Mouse (Mus musculus) layer of hippocampus, postnatal 10 days (tissue): ENCODE measurements around the gene Fam129c. TPM values are rescaled to one million over a fixed set of nuclear protein-coding genes. Genes with fewer than 3 reads are reported as not detected.

ENCODE experiments used
- DNase-seq, 2 experiments: peaks; one replicate each; pipeline ENCODE4 v3.0.0; 2021; ENCODE audit warnings: low spot score in 2 of 2
- total RNA-seq, 2 experiments: library from RNA; stranded (reverse); gene quantifications; 2 replicates each; pipeline ENCODE4 v1.2.3; 2021

Fam129c gene
- total RNA-seq, 2 experiments from 2014 or later, result 4.6 to 5.8 TPM

DNA sequence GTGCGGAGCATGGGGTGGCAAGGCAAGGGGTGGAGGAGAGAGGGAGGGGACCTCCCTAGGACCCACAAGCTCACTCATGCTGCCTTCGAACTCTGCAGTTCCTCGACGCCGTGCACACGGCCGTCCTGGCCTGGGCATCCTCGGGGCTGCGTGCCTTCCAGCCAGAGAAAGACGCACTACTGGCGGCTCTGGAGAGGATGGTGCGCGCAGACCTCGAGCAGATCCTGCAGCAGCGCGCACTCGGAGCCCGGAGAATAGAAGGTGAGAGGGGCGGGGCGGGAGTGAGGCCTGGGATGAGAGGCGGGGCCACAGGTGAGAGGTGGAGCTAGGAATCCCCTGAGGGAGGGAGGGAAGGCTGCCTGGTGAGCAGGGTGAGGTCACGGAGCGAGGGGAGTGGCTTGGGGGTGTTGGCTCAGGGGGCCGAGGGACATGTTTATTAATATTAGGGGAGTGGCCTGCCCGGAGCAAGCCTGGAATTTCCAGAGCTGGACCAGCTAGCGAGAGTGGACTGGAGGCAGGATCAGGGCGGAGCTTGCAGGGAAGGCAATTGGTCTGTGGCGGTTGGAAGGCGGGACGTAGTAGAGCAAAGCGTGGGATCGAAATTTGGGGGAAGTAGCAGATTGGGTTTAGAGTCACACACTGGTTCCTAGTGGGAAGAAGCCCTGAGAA is 5.4 kb downstream of the Fam129c start:
- no peak for DNase-seq

DNA sequence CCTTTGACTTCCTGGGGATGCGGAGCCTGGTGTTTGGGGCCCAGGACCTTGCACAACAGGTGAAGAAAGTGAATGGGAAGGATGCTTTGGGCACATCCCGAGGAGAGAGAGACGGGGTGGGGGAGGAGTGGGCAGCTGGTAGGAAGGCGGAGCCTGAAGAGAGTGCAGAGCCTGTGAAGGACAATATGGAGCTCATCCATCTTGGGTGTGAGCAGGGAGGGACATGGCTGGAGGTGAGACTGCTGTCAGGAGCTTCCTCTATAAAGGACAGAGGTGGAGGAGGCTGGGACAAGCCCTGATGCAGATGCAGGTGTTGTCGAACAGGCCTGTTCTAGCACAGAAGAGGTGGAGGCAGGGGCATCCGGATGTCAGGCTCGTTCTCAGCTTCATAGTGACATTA is 6.6 kb downstream of the Fam129c start:
- no peak for DNase-seq

DNA sequence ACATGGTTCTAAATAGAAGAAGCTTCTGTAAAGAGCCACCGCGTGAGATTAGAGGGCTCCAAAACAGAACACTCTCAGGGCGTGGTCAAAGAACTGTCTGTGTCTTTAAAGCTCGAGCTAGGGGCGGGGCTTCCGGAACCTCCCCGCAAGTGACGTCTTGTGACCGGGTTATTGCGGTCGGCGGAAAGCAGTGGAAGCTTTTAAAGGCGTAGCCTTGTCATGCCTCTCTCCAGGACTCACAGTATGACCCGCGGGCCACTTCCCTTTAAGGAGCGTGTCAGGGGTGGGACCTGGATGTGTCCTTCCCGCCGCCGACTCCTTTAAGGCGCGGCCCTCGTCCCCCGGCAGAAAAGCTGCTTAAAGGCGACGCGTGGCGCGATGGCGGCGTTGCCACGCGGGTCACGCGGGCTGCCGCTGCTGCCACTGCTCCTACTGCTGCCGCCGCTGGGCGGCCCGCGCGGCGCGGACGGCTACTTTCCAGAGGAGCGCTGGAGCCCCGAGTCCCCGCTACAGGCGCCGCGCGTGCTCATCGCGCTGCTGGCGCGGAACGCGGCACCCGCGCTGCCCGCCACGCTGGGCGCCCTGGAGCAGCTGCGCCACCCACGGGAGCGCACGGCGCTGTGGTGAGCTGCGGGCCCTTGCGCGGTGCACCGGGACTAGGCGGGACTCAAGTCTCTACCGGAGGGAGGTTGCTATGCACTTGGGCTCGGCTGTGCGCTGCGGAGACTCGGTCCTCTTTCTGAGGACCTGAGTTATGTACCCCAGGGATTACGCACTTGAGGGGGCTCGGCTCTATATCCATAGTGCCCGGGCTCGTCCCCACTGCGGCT is 13.6 kb downstream of the Fam129c start, which contains the start of gene Colgalt1:
Colgalt1 (plus strand) TSS at position 177 of the 830 bp plus-strand sequence.
- DNase-seq, result peak; percentile 94 to 96

DNA sequence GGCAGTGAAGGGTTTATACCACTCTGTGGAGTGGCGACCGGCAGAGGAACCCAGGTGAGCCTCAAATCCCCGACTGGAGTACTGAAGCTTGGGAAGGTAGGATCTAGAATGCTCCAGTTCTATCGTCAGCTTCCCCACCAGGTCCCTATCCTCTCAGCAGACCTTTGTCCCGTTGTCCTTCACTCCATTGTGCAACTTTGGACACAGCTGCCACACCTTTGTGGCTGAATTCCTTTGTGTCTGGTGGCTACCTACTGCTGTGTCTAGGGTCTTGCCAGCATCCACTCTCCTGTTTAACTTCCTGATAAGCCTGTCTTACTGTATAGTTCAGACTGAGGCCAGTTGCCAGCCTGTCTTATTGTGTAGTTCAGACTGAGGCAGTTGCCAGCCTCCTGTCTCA is 14.7 kb downstream of the Fam129c start:
- DNase-seq, result no peak

DNA sequence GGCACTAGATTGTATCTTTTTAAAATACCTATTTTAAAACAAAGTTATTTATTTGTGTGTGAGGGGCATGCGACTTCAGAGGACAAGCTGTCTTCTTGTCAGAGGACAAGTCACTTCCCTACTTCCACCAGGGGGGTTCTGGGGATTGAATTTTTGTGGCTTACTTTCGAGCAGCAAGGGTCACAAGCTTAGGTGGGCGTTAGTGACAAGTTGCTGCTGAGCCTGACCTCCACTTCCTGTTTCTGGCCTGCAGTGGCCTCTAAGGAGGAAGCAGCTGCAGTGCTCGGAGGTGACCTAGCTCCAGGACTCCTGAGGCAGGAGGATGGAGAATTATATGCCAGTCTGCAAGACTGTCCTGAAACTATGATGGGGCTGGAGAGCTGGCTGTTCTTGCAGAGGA is 16.0 kb downstream of the Fam129c start:
- no peak for DNase-seq

DNA sequence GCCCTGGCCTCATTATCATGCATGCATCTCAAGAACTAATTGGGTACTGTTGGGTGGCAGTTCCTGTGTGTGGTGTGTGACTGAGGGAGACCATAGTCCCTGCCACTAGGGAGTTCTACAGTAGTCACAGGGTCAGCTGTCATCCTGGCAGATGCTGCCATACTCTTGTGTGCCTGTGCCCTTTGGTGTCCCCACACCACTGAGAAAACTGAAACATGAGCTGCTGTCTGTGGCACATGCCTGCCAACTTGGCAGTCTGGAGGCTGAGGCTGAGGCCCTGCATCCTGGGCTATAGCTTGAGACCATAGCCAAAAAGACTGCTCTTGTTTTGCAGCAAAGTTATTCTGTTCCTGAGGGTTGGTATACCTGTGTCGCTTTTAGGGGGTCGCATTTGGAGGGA is 22.3 kb downstream of the Fam129c start:
- no peak for DNase-seq

DNA sequence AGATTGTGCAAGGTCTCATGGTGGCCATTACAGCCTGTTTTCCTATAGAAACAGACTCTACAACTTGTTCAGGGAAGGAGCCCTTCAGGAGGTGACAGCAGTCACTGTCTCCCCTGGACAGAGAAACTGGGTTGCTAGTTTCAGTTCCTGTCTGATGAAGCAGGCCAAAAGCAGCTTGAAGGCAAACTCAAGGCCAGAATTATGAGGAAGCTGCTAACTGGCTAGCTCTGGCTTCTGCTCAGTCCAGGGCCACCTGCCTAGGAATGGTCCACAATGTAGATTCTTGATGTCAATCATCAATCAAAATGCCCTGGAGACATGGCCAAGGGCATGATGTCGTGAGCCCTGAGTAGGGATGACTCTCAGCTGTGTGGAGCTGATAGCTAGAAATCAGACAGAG is 27.6 kb downstream of the Fam129c start:
- no peak for DNase-seq

DNA sequence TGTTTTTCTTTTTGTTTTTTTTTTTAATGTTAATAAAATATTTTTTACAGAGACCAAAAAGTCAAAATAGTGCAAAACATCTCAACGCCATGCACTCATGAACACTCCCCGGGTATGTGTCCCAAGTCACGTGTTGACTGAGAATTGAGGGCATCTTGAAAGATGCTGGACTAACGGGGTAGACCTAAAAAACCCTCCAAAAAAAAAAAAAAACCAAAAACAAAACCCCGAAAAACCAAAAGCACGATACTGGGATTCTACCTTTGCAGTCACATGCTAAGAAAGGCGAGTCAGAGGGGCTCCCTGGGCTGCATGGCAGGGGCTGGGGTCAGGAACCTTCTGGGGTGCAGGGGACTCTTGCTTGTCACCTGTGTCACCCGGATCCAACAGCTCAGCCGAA is 29.3 kb downstream of the Fam129c start:
- no peak for DNase-seq

DNA sequence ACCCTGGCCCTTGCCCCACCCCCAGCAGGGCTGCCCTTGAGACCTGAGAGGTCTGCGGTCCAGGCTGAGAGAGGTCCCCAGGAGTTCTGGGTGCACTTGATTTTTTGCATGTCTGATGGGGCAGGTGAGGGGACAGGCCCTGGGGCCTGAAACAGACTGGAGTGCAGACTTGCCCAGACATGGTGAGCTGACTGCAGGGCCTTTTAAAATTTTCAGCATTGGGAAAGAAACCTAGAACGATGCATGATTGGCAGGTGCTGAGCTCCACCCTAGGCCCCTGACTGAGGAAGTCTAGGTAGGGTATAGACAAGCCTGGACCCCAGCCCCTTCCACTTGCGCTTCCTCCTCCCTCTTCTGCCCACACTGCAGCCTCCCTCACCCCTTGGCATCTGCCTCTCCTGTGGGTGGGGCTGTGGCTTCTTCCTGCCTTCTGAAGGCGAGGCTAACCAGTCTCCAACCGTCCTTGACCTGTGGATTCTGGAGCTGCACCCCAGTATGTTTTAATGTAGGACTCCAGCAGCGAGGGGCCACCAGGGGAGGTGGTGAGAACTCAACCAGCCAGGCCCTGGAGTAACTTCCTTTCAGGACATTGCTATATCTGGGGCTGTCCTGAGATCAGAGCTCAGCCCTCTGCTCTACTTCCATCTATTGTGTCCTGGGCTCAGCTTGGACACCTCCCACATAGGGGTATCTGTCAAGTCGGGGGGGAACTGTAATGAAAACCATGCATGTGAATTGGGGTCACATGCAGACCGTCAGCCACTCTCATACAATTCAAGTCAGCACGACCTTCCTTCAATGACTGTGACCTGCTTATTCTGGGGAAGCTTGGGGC is 30.0 kb downstream of the Fam129c start:
- peak in 1 of 2 experiments; percentile 34 for DNase-seq

DNA sequence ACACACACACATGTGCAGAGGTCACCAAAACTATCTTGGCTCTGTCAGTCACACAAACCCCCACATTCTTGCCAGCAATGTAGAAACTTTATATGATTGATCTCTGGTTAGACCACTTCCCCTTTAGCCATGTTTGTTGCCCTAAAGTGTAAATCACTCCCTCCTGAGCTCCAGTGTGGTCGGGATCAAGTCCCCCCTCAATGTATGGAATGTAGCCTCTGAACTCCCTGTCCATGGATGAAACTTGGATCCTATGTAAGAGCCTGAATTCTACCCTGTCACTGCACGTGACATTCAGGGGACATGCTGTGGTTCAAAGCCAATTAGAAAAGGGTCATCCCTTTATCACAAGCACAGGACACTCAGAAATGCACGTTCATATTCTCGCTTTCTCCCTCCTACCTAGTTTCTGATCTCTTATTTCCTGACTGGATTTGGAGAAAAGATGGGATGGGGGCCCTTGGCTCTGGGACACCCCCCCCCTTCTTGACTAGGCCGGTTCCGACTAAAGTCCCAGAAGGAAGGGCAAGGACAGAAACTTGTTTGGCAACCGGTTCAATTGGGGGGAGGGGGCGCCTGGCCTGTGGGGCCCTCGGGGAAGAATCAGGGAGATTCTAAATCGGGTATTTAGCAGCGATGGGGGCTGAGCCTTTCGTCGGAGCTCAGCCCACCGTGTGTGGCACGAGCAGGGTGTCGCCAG is 31.1 kb downstream of the Fam129c start:
- DNase-seq, result no peak

DNA sequence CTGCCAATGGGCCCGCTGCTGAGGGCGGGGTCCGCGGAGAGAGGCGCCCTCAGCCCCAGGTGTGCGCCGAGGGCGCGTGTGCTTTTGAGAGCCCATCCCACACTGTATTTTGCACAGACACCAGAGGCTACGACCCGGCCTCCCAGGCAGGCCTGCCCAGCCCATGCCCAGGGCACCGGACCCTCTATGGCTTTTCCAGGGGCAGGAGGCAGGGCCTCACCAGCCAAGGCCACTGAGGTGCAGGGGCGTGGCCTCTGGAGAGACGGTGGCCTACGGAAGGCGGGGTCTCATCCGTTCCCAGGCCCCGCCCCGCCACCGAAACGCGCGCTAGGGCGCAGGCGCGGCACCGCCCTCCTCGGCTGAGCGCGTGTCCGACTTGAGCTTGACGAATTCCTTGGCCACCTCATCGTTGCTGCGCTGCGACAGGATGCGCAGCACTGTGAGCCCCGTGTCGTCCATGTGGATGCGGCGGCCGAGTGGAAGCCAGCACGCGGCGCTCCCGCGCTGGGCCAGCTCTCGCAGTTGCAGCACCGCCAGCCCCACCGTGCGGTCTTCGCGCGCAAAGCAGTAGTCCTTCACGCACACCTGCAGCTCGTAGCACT is 31.7 kb downstream of the Fam129c start:
- DNase-seq, result peak; percentile 89 to 96

DNA sequence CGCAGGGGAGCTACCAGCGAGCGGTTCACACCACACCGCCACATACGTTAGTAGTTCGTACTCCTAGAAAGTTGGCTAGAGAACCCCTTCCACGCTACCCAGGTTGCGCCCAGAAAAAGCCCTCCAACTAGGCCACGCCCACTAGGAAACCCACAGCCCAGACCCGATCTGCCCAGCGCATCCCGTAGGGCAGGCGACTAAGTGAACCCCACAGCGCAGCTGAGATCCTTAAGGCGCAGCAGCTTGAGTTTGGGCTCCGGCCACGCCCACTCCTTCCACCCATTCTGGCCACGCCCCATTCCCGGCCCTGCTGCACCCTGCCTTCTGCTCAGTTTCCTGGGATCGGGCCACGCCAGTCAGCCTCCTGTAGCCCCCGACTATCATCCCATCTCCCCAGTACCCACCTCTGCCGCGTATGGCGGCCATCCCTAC is 32.3 kb downstream of the Fam129c start:
- DNase-seq, result peak in 1 of 2 experiments; percentile 47

DNA sequence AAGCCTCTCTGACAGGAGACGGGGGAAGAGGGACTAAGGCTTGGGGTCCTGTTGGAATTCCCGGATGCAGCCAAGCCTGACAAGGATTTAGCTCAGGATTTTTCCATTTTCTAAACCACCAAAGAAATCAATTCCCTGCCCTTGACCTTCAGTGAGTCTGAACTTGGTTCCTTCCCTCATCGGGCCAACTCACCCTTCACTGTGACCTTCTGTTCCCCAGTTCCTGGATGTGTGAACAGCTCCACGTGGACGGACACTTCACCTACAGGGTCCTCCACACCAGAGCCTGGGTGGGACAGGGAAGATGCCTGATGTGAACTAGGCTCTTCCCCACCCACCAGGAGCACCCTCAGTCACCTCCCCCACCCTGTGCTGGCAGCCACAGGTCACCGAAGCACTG is 33.3 kb downstream of the Fam129c start:
- no peak for DNase-seq

DNA sequence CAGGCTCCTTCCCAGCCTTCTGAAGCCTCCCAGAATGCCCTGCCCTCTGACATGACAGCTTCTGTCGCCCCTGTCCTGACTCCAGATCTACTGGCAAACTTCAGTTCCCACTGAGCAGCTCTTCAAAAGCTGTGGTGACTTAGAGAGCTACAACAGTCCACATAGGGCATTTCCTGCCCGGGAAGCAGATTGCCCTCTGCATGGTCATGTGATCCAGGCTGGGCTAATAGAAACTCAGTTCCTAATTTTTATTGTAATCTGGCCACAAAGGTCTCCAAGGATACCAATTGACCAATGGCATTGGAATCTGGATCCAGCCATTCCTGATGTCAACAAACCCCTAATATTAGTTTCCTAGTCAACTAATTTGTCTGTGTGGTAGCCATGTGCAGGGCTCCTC is 34.4 kb downstream of the Fam129c start:
- DNase-seq, result no peak

DNA sequence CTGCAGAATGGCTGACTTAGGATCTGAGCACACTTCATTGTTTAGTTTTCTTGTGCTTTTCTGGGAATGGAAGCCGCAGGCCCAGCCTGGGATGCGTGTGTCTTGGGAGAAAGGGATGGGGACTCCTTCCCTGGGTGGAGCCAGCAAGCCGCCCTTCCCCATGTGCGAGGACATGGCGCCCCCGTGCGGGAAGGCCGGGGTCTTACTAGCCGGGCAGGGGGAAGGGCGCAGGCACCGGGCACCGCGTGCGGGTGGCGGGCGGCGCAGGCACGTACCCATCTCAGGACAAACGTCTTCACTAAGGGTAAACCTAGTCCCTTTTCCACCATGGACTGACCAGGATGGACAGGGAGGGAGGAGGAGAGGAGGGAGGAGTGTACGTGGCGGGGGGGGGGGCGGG is 35.7 kb downstream of the Fam129c start:
- peak; percentile 48 to 64 for DNase-seq

DNA sequence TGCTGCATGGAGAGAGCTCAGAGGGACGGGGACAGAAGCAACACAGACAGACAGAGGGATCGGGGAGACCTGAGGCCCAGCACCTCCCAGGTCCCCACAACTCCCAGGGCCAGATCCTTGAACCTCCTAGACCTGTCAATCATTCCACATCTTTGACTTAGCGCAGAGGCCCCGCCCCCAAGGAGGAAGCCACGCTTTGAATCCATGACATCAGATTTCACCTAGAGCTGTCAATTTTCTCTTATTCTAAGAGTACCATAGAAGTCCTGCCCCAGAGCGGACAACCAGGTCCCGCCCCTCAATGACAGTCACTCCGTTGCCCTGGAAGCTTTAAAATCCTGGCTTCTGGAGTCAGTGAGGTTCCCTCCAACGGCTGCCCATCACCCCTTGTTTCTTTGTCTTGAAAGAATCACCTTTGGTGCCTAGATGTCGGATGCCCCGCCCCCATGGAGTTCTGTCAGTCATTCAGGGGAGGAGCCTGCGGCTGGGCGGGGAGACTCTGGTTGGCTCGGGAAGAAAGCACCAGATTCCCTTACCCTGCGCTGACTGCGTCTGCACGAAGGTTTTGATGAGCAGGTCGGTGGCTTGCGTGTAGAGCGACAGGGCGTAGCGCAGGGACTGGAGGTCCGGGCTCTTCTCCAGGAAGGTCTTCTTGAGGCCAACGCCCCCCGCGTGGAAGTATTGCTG is 36.7 kb downstream of the Fam129c start:
- peak in 1 of 2 experiments; percentile 52 for DNase-seq

DNA sequence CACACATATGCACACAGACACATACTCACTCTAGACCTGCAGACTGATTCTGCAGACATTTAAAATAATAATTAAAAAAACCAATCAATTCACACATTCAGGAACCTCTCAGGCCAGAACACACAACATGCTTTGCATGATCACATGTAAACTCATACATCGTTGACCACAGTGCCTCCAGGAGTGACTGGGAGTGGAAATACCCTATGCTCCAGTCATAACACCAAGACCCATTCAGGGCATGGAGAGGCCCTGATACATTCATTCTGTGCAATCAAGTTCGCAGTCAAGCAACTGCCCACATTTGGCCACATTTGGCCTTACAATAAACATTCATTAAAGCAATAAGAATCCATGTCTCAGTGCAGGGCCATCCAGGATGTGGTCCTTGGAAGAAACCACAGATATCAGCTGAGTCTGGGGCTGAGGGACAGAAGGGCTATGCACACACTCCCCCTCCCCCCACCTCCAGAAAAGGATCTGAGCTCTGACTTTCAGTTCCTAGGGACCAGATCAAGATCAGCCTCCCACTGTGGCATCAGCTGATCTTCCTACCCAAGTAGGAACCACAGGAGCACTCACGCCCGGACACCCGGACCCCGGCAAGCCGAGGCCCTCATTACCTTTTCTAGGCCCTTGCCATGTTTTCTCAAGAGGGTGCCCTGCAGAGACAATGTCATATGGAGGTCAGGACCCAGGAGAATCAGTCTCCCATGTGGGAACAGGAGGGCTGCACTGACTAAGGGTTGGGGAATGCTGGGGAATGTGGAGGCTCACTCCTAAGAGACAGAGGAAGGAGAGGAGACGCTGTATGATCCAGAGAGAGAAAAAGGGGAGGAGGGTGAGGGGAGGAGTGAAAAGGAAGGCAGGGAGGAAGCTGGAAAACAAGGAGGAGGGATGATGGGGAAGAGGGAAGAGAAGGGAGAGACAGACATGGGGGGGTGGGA is 40.0 kb downstream of the Fam129c start:
- no peak for DNase-seq

DNA sequence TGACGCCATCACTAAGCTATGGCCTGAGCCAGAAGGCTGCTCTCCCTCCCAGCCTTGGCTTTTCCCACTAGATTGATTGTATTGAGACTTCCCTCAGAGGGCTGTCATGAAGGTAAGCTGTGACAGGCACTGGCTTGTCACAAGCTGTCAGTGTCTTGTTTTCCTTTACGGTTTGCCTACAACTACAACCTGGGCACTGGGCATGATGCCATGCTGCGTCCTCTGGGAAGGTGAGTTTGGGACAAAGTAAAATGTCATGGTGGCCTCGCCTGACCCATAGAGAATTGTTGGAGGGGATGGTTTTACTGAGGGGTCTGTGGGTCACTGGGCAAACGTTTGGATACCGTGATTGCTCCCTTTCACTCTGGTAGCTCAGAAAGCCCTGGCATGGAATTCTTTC is 40.9 kb downstream of the Fam129c start:
- DNase-seq, result no peak

DNA sequence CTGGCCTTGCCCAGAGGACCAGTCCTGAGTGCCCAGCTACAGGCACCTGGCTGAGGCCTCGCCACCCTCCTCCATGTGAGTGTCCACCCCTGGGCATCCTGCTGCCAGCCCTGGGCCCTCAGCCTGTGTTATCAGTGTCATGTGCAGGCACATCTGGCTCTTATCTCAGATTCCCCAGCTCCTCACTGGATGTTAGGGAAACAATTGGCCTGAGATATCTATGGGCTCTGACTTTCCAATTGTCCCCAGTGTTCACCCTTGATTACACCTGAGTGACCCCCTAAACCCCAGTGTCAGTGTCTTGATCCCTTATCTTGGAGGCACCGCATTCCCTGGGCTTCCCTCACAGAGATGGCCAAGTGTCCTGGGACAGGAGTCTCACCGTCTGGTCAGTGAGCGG is 41.9 kb downstream of the Fam129c start:
- DNase-seq, result no peak
